Mouse (Mus musculus) bone marrow, adult 2 months (tissue): ENCODE results near the gene Mpo.

Experiments used
- CTCF ChIP-seq: fragments of 200-500 bp; IDR thresholded peaks from 2 replicates; pipeline ENCODE4 v1.5.1; 2011; ENCODE audit warnings: low read length, control low read depth; ENCODE audit not compliant: control insufficient read depth, insufficient read depth
- POLR2A ChIP-seq: fragments of 200-500 bp; IDR thresholded peaks from 2 replicates; pipeline ENCODE4 v1.6.1; 2011; ENCODE audit warnings: low read depth, mild to moderate bottlenecking, control low read depth, low read length, borderline replicate concordance; ENCODE audit not compliant: control insufficient read depth

- TF ChIP-seq CTCF (no peak), POLR2A (peak; percentile 73; the same call in 1 of the 2 replicates)
Measured at GRCm38 (mm10) chr11:87760301-87761081, 32.9 kb upstream of the Mpo start, which contains the start of gene Tspoap1.
